Mouse (Mus musculus): ENCODE measurements around the gene Stn1. TPM values are rescaled to one million over a fixed set of nuclear protein-coding genes. Genes with fewer than 3 reads are reported as not detected.
A peak's percentile ranks its signal among the peaks of the same experiment; 100 is the strongest.

Stn1 gene
- polyA plus RNA-seq, 1 experiment from 2014 or later = 53.8 TPM

DNA sequence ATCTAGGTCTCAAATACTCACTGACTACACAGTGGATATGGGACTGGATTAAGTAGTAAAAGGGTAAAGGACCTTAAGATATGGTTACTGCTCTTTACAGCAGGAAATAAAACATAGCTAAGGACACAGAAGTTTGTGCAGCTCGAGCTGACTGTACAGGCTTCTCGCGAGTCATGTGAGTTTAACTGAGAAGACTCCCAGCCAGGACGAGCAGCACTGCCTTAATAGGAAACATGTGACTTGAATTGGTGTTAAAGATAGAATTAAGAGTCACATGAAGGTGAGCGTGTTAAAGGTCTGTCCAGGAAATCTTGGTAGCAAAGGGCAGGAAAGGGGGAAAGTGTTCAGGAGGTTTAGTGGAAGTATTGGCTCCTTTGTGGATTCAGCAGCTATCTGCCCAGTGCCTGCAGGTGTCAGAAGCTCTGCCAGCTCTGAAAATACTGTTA is 24.7 kb upstream of the Stn1 start:
- H3K27me3 ChIP-seq (ENCODE audit: insufficient read depth, poor library complexity, severe bottlenecking) = no peaks in the 10 kb centered on the region
- no peak overlapping the region for H3K4me3 ChIP-seq
- H3K36me3 ChIP-seq = no peaks in the 10 kb centered on the region
- WGBS = 53% methylated on average over 5 of the region's 5 CpGs
- H3K27ac ChIP-seq = no peak overlapping the region; the same call in none of the 2 replicates
- no peak for DNase-seq (ENCODE audit: low spot score)
- H3K4me1 ChIP-seq = 0 out of 2 replicates have a peak, but pooled peaks cover 16% of the 10 kb centered on the region
- H3K9me3 ChIP-seq = no peaks in the 10 kb centered on the region

DNA sequence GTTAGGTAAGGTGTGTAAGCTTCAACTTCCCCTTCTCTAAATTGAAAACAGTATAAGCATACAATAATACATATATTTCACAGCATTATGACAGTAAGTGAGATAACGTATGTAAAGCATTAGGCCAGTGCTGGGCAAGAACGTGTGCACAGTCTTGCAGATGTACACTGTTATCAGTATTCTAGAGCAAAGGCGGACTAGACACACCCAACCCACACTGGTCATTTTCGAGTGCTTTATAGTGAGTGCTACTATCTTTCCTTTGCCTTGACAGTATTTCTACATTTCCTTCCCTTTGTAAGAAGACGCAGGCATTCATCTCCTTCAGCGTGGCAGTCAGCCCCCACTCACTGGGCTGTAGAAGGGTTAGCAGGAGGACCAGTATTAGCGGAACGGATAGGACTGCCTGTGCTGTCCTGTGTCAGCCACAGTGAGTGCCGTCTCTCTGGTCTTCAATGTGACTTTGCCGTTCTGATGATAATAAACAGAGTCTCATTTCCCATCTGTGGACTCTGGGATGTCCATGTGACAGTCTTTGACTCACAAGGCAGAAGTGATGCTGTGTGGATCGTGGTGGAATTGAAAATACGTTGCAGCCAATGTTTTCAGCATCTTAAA is 23.3 kb upstream of the Stn1 start:
- no peak for DNase-seq (ENCODE audit: low spot score)
- no peak overlapping the region for H3K27ac ChIP-seq

DNA sequence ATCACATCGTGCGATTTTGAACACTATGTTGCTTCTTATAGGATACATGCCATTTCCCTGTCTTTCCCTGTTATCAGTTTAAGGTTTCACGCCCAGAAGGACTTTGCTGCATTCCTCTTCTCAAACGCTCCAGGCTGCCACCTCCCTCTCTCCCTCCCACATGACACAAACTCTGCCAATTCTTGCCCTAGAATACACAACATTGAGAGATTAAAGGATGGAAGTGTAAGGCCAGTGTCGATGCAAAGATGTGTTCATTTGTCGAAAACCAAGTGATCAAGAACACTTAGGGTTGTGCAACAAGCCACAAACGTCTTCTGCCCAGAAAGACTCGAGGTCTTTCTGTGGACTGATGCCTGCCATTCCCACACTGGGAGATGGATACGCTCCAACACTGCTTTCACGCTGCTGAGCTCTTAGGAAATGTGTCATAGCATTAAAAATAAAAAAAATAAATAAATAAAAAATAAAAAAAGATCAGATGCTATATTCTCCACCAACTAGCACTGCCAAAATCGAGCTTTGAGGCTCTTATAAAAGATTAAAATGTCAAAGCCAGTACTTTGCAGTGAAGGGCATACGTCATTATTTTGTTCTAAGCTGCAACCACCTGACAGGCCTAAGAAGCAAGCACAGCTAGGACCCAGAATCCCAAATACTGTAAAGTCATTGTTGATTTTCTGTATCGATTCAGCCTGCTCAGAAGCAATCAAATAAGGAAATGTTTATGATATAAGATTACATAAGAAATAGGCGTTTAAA is 22.6 kb upstream of the Stn1 start:
- Histone ChIP-seq H3K36me3 (no peaks in the 10 kb centered on the region), H3K27me3 (ENCODE audit: insufficient read depth, poor library complexity, severe bottlenecking) (no peaks in the 10 kb centered on the region), H3K4me3 (no peak overlapping the region), H3K27ac (no peak overlapping the region), H3K4me1 (0 out of 2 replicates have a peak, but pooled peaks cover 12% of the 10 kb centered on the region), H3K9me3 (no peaks in the 10 kb centered on the region)
- WGBS = 58% methylated on average over 14 of the region's 14 CpGs
- no peak for DNase-seq (ENCODE audit: low spot score)

More for the DNA sequence above, 23.3 kb upstream of the Stn1 start:
- H3K36me3 ChIP-seq = no peaks in the 10 kb centered on the region
- no peak overlapping the region for H3K4me3 ChIP-seq
- H3K27me3 ChIP-seq (ENCODE audit: insufficient read depth, poor library complexity, severe bottlenecking) = no peaks in the 10 kb centered on the region
- WGBS = 74% methylated on average over 12 of the region's 12 CpGs
- no peaks in the 10 kb centered on the region for H3K9me3 ChIP-seq
- H3K4me1 ChIP-seq = 0 out of 2 replicates have a peak, but pooled peaks cover 12% of the 10 kb centered on the region

DNA sequence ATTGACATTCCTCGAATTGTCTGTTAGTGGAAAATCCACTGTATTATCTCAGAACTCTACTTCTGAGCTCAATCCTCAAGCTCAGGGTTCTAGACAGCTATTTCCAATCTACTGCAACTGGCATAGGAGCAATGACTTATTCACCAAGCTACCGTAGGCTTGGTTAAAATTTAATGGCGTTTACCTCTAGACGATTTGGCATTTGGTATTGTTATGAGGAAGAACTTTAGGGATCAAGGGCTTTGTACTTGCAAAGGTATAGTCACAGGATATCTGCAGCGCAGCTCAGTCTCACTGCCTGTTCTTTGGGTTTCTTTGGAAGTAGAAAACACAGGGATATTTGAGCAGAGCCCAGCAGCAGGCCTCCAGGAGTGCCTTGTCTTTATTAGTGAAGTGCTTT is 21.8 kb upstream of the Stn1 start:
- Histone ChIP-seq H3K36me3 (no peaks in the 10 kb centered on the region), H3K27me3 (ENCODE audit: insufficient read depth, poor library complexity, severe bottlenecking) (no peaks in the 10 kb centered on the region), H3K27ac (no peak overlapping the region), H3K9me3 (no peaks in the 10 kb centered on the region), H3K4me3 (no peak overlapping the region), H3K4me1 (0 out of 2 replicates have a peak, but pooled peaks cover 12% of the 10 kb centered on the region)
- DNase-seq (ENCODE audit: low spot score) = no peak
- WGBS = 81% methylated on average over 5 of the region's 5 CpGs

DNA sequence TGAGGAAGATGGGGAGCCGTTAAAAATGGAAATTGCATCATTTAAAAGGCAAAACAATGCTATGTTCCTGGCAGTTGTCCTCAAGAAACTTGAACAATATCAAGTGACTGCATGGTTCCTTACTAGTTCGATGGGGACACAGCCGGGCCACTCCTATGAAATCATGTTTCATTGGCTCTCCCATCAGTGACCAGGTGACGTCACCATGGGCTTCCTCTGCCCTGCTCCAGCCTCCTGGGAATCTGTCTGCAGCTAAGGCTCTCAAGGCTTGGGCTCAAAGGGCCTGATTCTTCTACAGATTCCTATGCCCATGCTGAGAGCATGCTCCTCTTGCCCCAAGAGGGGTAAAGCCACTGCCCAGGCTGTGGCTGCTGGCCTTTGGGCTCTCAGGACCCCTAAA is 12.3 kb upstream of the Stn1 start:
- WGBS = 82% methylated on average over 4 of the region's 4 CpGs
- DNase-seq (ENCODE audit: low spot score) = no peak
- H3K27me3 ChIP-seq (ENCODE audit: insufficient read depth, poor library complexity, severe bottlenecking) = no peaks in the 10 kb centered on the region
- H3K4me1 ChIP-seq = peaks cover 3% of the 10 kb centered on the region; the same call in 1 of the 2 replicates
- H3K9me3 ChIP-seq = no peaks in the 10 kb centered on the region
- H3K4me3 ChIP-seq = no peak overlapping the region
- no peak overlapping the region for H3K27ac ChIP-seq
- no peaks in the 10 kb centered on the region for H3K36me3 ChIP-seq

DNA sequence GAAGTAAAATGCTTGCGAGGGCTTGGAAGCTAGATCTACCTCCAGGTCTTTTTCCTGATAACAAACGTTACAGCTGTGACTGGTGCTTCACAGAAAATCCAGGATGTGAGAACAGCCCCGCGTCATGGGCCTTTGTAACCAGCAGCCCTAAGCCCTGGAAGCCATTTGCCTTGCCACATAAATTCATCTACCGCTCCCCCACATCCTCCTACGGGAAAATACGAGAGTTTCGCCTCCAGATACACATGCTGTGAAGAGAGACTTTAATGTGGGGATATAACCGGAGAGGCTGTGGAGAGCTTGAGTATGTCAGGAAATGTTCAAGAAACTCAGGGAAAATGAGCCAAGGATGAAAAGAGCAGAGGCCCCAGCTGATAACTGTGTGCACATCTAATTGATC is 11.9 kb upstream of the Stn1 start:
- Histone ChIP-seq H3K4me3 (no peak overlapping the region), H3K27me3 (ENCODE audit: insufficient read depth, poor library complexity, severe bottlenecking) (no peaks in the 10 kb centered on the region), H3K27ac (no peak overlapping the region), H3K4me1 (peaks cover 3% of the 10 kb centered on the region; the same call in 1 of the 2 replicates), H3K9me3 (no peaks in the 10 kb centered on the region), H3K36me3 (no peaks in the 10 kb centered on the region)
- no peak for DNase-seq (ENCODE audit: low spot score)
- WGBS = 79% methylated on average over 9 of the region's 9 CpGs

DNA sequence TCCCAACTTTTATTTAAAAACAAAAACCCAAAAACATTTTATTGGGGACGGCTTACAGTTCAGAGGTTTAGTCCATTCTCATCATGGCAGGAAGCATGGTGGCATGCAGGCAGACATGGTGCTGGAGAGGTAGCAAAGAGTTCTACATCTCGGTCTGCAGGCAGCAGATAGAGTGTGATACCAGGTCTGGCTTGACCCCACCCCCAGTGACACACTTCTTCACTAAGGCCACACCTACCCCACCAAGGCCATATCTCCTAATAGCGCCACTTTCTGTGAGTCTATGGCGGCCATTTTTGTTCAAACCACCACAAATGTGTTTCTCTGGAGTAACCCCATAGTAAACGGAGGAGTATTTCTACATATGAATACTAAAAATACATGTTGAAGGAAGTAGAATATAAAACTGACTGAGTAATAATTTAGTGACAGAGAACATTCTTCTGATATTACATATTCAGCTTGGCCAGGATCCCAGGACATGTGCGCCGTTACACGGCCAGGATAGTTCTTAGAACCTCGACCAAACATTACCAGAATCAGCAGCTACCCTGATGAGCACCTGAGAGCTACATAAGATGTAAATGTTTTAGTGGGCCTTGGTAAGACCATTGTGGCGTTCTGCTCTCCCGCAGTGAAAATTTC is 11.2 kb upstream of the Stn1 start:
- H3K4me3 ChIP-seq = no peak overlapping the region
- H3K4me1 ChIP-seq = peaks cover 3% of the 10 kb centered on the region; the same call in 1 of the 2 replicates
- no peak for DNase-seq (ENCODE audit: low spot score)
- WGBS = 91% methylated on average over 11 of the region's 11 CpGs
- no peaks in the 10 kb centered on the region for H3K27me3 ChIP-seq (ENCODE audit: insufficient read depth, poor library complexity, severe bottlenecking)
- no peak overlapping the region for H3K27ac ChIP-seq
- H3K9me3 ChIP-seq = no peaks in the 10 kb centered on the region
- H3K36me3 ChIP-seq = no peaks in the 10 kb centered on the region

DNA sequence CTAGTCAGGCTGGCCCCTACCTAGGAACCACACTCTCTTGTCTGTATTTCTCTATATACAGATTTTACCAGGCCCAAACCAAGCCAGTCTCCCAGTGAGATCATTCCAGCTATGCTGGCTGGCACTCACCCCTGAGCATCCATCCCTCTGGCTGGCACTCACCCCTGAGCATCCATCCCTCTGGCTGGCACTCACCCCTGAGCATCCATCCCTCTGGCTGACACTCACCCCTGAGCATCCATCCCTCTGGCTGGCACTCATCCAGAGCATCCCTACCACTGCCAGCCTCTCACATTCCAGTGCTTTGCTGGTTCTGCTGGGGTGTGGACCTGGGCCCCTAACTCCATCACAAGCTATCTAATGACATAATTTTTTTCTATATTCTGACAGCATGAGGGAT is 8.2 kb upstream of the Stn1 start:
- H3K4me3 ChIP-seq = no peak overlapping the region
- no peak for DNase-seq (ENCODE audit: low spot score)
- no peaks in the 10 kb centered on the region for H3K27me3 ChIP-seq (ENCODE audit: insufficient read depth, poor library complexity, severe bottlenecking)
- no peaks in the 10 kb centered on the region for H3K36me3 ChIP-seq
- no peak overlapping the region for H3K27ac ChIP-seq
- peaks cover 13% of the 10 kb centered on the region for H3K4me1 ChIP-seq
- H3K9me3 ChIP-seq = no peaks in the 10 kb centered on the region

DNA sequence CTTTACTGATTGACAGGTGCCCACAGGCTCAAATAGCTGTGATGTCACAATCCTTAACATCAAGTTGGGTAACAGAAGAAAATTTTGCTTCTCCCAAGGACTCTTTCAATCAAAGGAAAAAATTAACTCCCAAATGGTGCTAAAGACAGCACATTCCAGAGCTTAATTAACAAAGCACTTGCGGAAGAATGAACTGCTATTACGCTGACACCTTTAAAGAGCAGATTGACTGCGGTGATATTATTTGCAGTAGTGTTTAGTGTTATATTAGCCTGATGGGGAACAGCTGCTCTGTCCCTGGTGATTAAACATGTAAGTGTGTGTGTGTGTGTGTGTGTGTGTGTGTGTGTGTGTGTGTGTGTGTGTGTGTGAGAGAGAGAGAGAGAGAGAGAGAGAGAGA is 7.7 kb upstream of the Stn1 start:
- Histone ChIP-seq H3K4me1 (peaks cover 13% of the 10 kb centered on the region), H3K4me3 (no peak overlapping the region), H3K36me3 (no peaks in the 10 kb centered on the region), H3K9me3 (no peaks in the 10 kb centered on the region), H3K27ac (no peak overlapping the region), H3K27me3 (ENCODE audit: insufficient read depth, poor library complexity, severe bottlenecking) (no peaks in the 10 kb centered on the region)
- no peak for DNase-seq (ENCODE audit: low spot score)
- WGBS = 70% methylated on average over 3 of the region's 3 CpGs

DNA sequence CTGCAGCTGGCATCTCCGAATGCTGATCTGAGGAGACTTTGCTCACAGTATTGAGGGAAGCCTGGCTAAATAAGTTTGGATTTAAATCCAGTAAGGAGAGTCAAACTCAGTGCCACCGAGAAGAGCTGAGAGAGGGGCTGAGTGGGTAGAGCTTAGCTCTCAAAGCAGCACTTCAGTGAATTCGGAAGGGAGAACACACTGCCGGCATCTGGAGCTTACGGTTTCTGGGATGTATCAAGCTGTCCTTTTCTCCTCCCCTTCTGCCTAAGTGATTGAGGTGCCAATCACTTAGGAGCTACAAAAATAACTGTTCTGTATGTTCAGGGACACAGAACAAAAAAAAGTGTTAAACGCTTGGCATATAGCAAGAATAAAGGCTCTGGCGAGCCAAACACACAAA is 5.1 kb upstream of the Stn1 start:
- Histone ChIP-seq H3K27ac (peak overlapping the region; percentile 2; the same call in 1 of the 2 replicates), H3K9me3 (no peaks in the 10 kb centered on the region), H3K4me1 (peaks cover 30% of the 10 kb centered on the region), H3K4me3 (no peak overlapping the region), H3K27me3 (ENCODE audit: insufficient read depth, poor library complexity, severe bottlenecking) (no peaks in the 10 kb centered on the region), H3K36me3 (no peaks in the 10 kb centered on the region)
- no peak for DNase-seq (ENCODE audit: low spot score)
- WGBS = 46% methylated on average over 7 of the region's 7 CpGs

DNA sequence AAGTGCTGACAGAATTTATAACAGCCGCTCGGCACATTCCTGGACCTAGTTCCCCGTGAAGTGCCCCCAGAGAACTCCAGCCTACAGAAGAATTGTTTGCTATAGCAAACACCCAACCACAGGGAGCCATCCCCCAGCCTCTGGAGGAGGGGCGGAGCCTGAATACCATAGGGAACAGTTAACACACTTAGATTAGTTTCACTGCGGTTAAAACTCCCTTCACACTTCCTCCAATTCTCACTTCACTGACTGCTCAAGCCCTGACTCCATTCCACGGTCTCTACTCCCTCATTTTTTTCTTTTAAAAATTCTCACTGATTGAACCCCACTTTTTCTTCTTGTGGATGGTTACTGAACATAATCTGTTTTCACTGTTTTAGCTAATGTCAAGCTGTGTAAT is 1.5 kb upstream of the Stn1 start:
- Histone ChIP-seq H3K9me3 (no peaks in the 10 kb centered on the region), H3K27ac (peak overlapping the region; percentile 77), H3K36me3 (peaks cover 2% of the 10 kb centered on the region; the same call in 1 of the 2 replicates), H3K4me3 (no peak overlapping the region), H3K4me1 (peaks cover 40% of the 10 kb centered on the region), H3K27me3 (ENCODE audit: insufficient read depth, poor library complexity, severe bottlenecking) (no peaks in the 10 kb centered on the region)
- WGBS = 12% methylated on average over 6 of the region's 6 CpGs
- DNase-seq (ENCODE audit: low spot score) = no peak

DNA sequence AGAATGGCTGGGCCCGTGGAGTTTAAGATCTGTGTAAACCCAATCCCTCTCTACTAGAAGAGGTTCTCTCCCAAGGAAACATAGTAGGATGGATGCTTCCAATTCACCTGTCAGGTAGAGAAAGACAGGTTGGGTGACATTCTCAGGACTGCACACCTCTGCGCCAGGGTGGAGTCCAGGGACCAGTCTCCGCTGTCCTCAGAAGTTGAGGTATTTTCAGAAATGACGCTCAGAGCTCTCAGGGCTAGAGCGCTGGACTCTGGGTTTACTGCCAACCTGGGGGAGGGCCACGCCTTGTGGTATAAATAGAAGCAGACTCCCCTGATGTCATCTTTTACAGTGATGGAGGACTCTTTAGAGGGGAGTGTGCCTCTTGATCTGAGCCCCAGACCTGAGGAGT is 572 bp upstream of the Stn1 start:
- peak overlapping the region; percentile 67; the same call in 1 of the 2 replicates for H3K4me3 ChIP-seq
- H3K27me3 ChIP-seq (ENCODE audit: insufficient read depth, poor library complexity, severe bottlenecking) = no peaks in the 10 kb centered on the region
- H3K27ac ChIP-seq = peak overlapping the region; percentile 77
- H3K4me1 ChIP-seq = peaks cover 39% of the 10 kb centered on the region
- no peaks in the 10 kb centered on the region for H3K9me3 ChIP-seq
- WGBS = 51% methylated on average over 6 of the region's 6 CpGs
- DNase-seq (ENCODE audit: low spot score) = peak; percentile 74
- peaks cover 8% of the 10 kb centered on the region; the same call in 1 of the 2 replicates for H3K36me3 ChIP-seq

All from heart, embryonic 10.5 days (tissue).